Mouse (Mus musculus) stomach, postnatal 0 days (tissue): Measurements from ENCODE around the gene Eif2ak1. TPM values are rescaled to one million over a fixed set of nuclear protein-coding genes. Genes with fewer than 3 reads are reported as not detected.

Experiments
- ATAC-seq: fragments of 200-750 bp; cut with Nextera tagmentation; 2 replicates; pipeline ENCODE4 v1.8.0; 2017; ENCODE audit not compliant: low FRiP score, low TSS enrichment
- DNase-seq: peaks from one replicate; pipeline ENCODE4 v3.0.0-alpha.2; 2016; ENCODE audit warnings: low spot score
- H3K27ac ChIP-seq: fragments of 300-500 bp; sonication (generic); replicated peaks from 2 replicates; pipeline ENCODE4 v1.5.1; 2014; ENCODE audit warnings: mild to moderate bottlenecking, control low read depth
- H3K27me3 ChIP-seq: fragments of 300-500 bp; sonication (generic); 2 replicates; pipeline ENCODE4 v1.6.1; 2014; ENCODE audit warnings: low read length; ENCODE audit not compliant: control insufficient read depth, insufficient read depth
- H3K36me3 ChIP-seq: fragments of 300-500 bp; sonication (generic); 2 replicates; pipeline ENCODE4 v1.6.1; 2014; ENCODE audit warnings: low read length, mixed read lengths; ENCODE audit not compliant: control insufficient read depth, insufficient read depth
- H3K4me1 ChIP-seq: fragments of 300-500 bp; sonication (generic); replicated peaks from 2 replicates; pipeline ENCODE4 v1.6.1; 2014; ENCODE audit warnings: antibody characterized with exemption; ENCODE audit not compliant: control insufficient read depth, insufficient read depth
- H3K4me2 ChIP-seq: fragments of 300-500 bp; sonication (generic); replicated peaks from 2 replicates; pipeline ENCODE4 v1.6.1; 2014; ENCODE audit warnings: low read depth, mild to moderate bottlenecking, control low read depth, moderate library complexity
- H3K4me3 ChIP-seq: fragments of 300-500 bp; sonication (generic); 2 replicates; pipeline ENCODE4 v1.5.1; 2014; ENCODE audit warnings: low read depth, low read length, control low read depth
- H3K9ac ChIP-seq: fragments of 300-500 bp; sonication (generic); 2 replicates; pipeline ENCODE4 v1.6.1; 2014; ENCODE audit warnings: mild to moderate bottlenecking, low read length, control low read depth, mixed read lengths
- H3K9me3 ChIP-seq: fragments of 300-500 bp; sonication (generic); 2 replicates; pipeline ENCODE4 v1.6.1; 2016; ENCODE audit warnings: low read length; ENCODE audit not compliant: control insufficient read depth
- CTCF ChIP-seq: IDR thresholded peaks from 2 replicates; pipeline ENCODE4 v1.5.1; 2016; ENCODE audit warnings: antibody characterized with exemption, low read depth, mild to moderate bottlenecking, moderate library complexity
- EP300 ChIP-seq: optimal IDR thresholded peaks from 2 replicates; pipeline ENCODE3; 2016; ENCODE audit warnings: antibody characterized with exemption
- WGBS: fragments of 180-500 bp; shearing (Covaris S2); extraction: QIAGEN DNeasy Blood & Tissue Kit; methylation state at CpG from one replicate; pipeline ENCODE4 v1.1.7; 2014; 5-methylcytosine and 5-hydroxymethylcytosine counted together
- polyA plus RNA-seq: library from polyadenylated mRNA; unstranded; fragments of >200 nt; fragmentation: Nextera tagmentation; extraction: Ambion mirVana; gene quantifications from 2 replicates; pipeline ENCODE4 v1.2.1, GENCODE M21; 2015

Gene Eif2ak1
- polyA plus RNA-seq, 1 experiment from 2014 or later: 19.9 TPM

DNA sequence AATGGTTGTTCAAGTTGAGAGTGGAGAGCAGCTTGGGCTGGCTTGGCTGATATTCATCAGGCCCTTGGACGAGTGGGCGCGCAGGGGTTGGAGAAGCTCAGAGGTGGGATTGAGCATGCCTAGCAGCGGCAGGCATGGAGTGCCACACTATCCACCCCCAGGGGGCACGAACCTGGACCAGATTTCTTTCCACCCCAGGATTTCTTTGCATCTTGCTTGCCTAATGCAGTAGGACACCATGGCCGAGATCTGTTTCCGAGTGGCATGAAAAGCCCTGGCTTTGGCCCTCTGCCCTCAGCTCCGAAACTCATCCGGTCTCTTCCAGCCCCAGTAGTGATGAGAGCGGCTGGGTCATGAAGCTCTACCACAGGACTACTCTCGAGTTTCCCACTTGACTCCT lies 115.8 kb downstream of the Eif2ak1 start:
- Histone ChIP-seq H3K9ac (no peak overlapping the region), H3K36me3 (no peaks in the 10 kb centered on the region; the same call in 1 of the 2 replicates), H3K4me3 (no peak overlapping the region), H3K27ac (no peak overlapping the region), H3K4me1 (no peaks in the 10 kb centered on the region), H3K4me2 (no peak overlapping the region), H3K9me3 (no peaks in the 10 kb centered on the region), H3K27me3 (no peaks in the 10 kb centered on the region)
- DNase-seq (no peak), ATAC-seq (no peak)
- WGBS: 91% methylated on average over 11 of the region's 11 CpGs
- TF ChIP-seq CTCF (no peak), EP300 (no peak)

- no peak overlapping the region for H3K9ac ChIP-seq
- DNase-seq (no peak), ATAC-seq (no peak)
- H3K4me2 ChIP-seq: no peak overlapping the region
- H3K4me1 ChIP-seq: no peaks in the 10 kb centered on the region
- H3K9me3 ChIP-seq: no peaks in the 10 kb centered on the region
- H3K27ac ChIP-seq: no peak overlapping the region
- no peak for TF ChIP-seq EP300
- peak; percentile 41 for TF ChIP-seq CTCF
- no peak overlapping the region for H3K4me3 ChIP-seq
- WGBS: 50% methylated on average over 1 of the region's 1 CpGs
- no peaks in the 10 kb centered on the region for H3K27me3 ChIP-seq
- H3K36me3 ChIP-seq: no peaks in the 10 kb centered on the region; the same call in 1 of the 2 replicates
These were observed 116.3 kb downstream of the Eif2ak1 start for GRCm38 (mm10) chr5:143933875-143934274.

DNA sequence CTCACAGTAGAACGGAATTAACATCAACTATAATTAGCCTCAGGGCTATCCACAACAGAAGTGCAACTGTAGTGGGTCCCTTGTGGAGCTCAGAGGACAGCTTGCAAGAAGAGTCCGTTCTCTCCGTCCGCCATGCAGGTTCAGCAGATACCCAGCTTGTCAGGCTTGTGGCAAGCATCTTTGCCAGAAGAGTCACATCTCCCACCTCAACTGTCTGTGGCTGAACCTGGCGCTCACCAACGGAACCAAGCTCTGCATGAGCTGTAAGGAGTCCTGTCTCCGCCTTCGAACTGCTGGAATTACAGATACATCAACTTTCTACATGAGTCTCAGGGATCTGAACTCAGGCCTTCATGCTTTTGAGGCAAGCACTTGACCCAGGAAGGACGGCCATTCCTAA lies 118.6 kb downstream of the Eif2ak1 start:
- Histone ChIP-seq H3K4me2 (no peak overlapping the region), H3K27ac (no peak overlapping the region), H3K4me1 (no peaks in the 10 kb centered on the region), H3K36me3 (no peaks in the 10 kb centered on the region), H3K27me3 (no peaks in the 10 kb centered on the region), H3K4me3 (no peak overlapping the region), H3K9me3 (no peaks in the 10 kb centered on the region), H3K9ac (no peak overlapping the region)
- ATAC-seq: no peak
- DNase-seq: no peak
- TF ChIP-seq EP300 (no peak), CTCF (no peak)
- 87% methylated on average over 9 of the region's 9 CpGs for WGBS

GRCm38 (mm10) chr5:143941588-143941987 lies 124.0 kb downstream of the Eif2ak1 start:
- DNase-seq (peak; percentile 27), ATAC-seq (no peak)
- Histone ChIP-seq H3K4me2 (0 out of 2 replicates have a peak overlapping the region, but pooled peaks have one; percentile 15), H3K27me3 (no peaks in the 10 kb centered on the region), H3K9ac (no peak overlapping the region), H3K4me3 (no peak overlapping the region), H3K27ac (no peak overlapping the region), H3K36me3 (no peaks in the 10 kb centered on the region), H3K9me3 (no peaks in the 10 kb centered on the region), H3K4me1 (no peaks in the 10 kb centered on the region)
- TF ChIP-seq EP300 (no peak), CTCF (no peak)
- WGBS: 17% methylated on average over 10 of the region's 10 CpGs

DNA sequence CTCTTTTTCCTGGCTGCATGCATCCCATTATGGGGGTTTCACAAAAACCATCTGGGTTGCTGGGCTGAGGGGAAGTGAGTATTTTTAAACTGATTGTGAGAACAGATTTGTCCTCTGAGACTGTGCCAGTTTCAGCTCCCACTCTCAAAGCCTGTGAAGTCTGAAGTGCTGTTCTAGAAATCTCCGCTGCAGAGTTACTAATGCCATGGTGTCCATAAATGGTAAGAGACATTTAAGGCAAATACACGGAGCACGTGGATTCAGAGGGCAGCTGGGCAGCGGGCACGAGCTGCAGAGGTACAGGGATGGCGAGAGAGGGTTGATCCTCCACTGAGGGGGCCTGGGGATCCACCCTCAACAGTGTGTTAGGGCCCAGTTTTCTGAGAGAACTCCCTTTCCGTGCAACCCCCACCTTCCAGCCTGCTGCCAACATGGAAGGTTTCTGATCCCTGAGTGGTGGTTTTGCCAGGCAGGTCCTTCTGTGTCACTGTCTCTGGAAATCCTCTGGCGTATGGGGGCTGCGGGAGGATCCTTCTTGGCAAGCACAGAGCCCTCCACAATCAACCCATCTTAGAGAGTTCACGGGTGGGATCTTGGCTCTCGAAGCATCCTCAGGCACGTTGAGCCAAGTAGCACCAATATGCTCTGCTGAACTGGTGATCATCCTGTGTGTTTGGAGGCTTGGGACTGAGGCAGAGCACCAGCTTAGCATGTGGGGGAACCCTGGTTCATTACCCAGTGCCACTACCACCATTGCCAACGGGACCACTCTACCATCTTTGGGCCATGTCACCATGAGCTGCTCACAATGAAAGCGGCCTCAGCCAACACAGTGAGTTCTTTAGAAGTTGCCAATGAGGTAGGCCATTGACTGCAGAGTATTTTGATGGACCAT lies 125.9 kb downstream of the Eif2ak1 start:
- DNase-seq: no peak
- 77% methylated on average over 14 of the region's 14 CpGs for WGBS
- Histone ChIP-seq H3K36me3 (no peaks in the 10 kb centered on the region), H3K9ac (no peak overlapping the region), H3K9me3 (no peaks in the 10 kb centered on the region), H3K4me1 (no peaks in the 10 kb centered on the region), H3K4me3 (no peak overlapping the region), H3K4me2 (no peak overlapping the region), H3K27me3 (no peaks in the 10 kb centered on the region), H3K27ac (no peak overlapping the region)
- TF ChIP-seq EP300: no peak
- no peak for ATAC-seq

GRCm38 (mm10) chr5:143948361-143948760 lies 130.8 kb downstream of the Eif2ak1 start:
- no peak for DNase-seq
- WGBS: 89% methylated on average over 12 of the region's 12 CpGs

More at GRCm38 (mm10) chr5:143948361-143948760, 130.8 kb downstream of the Eif2ak1 start:
- no peaks in the 10 kb centered on the region for H3K9me3 ChIP-seq
- no peak for ATAC-seq
- TF ChIP-seq EP300: no peak
- TF ChIP-seq CTCF: no peak
- no peaks in the 10 kb centered on the region for H3K4me1 ChIP-seq
- H3K27ac ChIP-seq: no peak overlapping the region
- H3K4me2 ChIP-seq: no peak overlapping the region
- no peaks in the 10 kb centered on the region for H3K36me3 ChIP-seq
- no peaks in the 10 kb centered on the region for H3K27me3 ChIP-seq
- H3K9ac ChIP-seq: no peak overlapping the region
- no peak overlapping the region for H3K4me3 ChIP-seq
